Mouse (Mus musculus): ENCODE results near the gene Cxcl16.

Gene Cxcl16

DNA sequence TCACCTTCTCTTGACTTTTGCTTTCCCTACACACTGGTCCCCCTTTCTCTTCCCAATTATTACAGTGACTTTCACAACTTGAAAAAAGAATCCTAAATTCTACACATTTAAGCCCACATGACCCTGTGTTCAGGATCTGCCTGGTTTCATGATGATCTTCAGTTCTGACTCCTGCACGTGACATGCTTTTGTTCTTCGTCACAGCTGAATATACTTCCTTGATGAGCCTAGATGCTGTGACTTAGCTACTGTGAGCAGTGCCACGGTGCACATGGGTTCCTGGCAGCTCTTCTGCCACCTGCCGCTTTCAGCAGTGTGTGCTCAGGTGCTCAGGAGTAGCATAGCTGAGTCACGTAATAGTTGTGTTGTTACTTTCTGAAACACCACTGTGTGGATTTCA is 47.2 kb downstream of the Cxcl16 start:
- no peak for DNase-seq (ENCODE audit: low read depth, low spot score)

DNA sequence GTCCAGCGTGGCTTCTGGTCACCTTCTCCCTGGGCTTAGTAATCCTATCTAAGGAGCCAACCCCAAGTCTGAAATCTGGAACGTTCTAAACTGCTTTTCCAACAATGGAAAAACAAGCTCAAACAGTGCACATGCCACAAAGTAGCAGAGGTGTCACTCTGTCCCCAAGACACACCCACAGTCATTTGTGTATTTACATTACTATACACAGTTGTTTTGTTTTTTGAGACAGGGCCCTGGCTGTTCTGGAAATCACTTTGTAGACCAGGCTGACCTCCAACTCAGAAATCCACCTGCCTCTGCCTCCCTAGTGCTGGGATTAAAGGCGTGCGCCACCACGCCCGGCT is 49.5 kb downstream of the Cxcl16 start:
- DNase-seq (ENCODE audit: low read depth, low spot score) = no peak

- DNase-seq (ENCODE audit: low read depth, low spot score) = peak; percentile 99
These were observed 50.0 kb downstream of the Cxcl16 start, which contains the start of gene Pelp1 for GRCm38 (mm10) chr11:70409594-70410296. Pelp1 (minus strand) TSS chr11:70410031.
